Mouse (Mus musculus): ENCODE measurements around the gene Rasa3. TPM values are rescaled to one million over a fixed set of nuclear protein-coding genes. Genes with fewer than 3 reads are reported as not detected.

Gene Rasa3
- polyA plus RNA-seq, 1 experiment from 2014 or later: 28.5 TPM

DNA sequence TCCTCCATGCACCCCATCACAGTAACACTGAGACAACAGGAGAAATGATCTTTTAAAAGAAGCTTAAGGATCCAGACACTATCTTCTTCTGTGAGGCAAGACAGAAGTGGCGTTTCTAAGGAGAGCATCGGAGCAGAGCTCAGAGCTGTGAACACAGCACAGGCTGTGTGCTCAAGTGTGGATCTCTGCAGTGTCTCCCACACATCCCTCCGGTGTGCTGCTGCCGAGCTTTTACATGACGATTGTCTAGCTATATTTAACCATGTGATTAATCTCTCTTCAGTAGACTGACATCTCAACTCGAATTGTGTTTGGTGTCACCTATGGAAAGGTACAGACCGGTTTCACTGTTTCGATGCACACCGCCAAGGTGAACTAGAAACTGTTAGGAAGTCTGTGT, 157.9 kb downstream of the Rasa3 start:
- Histone ChIP-seq H3K4me2 (replicated peaks; ENCODE audit: low read depth, low read length) (no peak overlapping the region), H3K4me3 (ENCODE audit: low read depth, low read length) (no peak overlapping the region), H3K27ac (ENCODE audit: low read length) (no peak overlapping the region), H3K27me3 (replicated peaks; ENCODE audit: insufficient read depth, low read length) (no peaks in the 10 kb centered on the region), H3K4me1 (ENCODE audit: insufficient read depth, low read depth, low read length) (peaks cover 9% of the 10 kb centered on the region; the same call in 1 of the 2 replicates), H3K9me3 (ENCODE audit: low read length) (no peaks in the 10 kb centered on the region), H3K36me3 (ENCODE audit: insufficient read depth, low read length) (no peaks in the 10 kb centered on the region), H3K9ac (replicated peaks; ENCODE audit: low read depth) (no peak overlapping the region)
- TF ChIP-seq CTCF (IDR thresholded peaks at IDR 0.05) (no peak), EP300 (IDR thresholded peaks at IDR 0.05) (no peak)
- ATAC-seq (no peak), DNase-seq (ENCODE audit: low spot score) (no peak)
- 50% methylated on average over 9 of the region's 9 CpGs for WGBS

- Histone ChIP-seq H3K9ac (replicated peaks; ENCODE audit: low read depth) (no peak overlapping the region), H3K4me3 (ENCODE audit: low read depth, low read length) (no peak overlapping the region), H3K36me3 (ENCODE audit: insufficient read depth, low read length) (no peaks in the 10 kb centered on the region), H3K9me3 (ENCODE audit: low read length) (no peaks in the 10 kb centered on the region), H3K27ac (ENCODE audit: low read length) (peak overlapping the region; percentile 60), H3K27me3 (replicated peaks; ENCODE audit: insufficient read depth, low read length) (no peaks in the 10 kb centered on the region), H3K4me1 (ENCODE audit: insufficient read depth, low read depth, low read length) (peaks cover 9% of the 10 kb centered on the region; the same call in 1 of the 2 replicates), H3K4me2 (replicated peaks; ENCODE audit: low read depth, low read length) (no peak overlapping the region)
- TF ChIP-seq CTCF (IDR thresholded peaks at IDR 0.05) (no peak), EP300 (IDR thresholded peaks at IDR 0.05) (no peak)
- ATAC-seq: peak; percentile 65
- no peak for DNase-seq (ENCODE audit: low spot score)
- 58% methylated on average over 6 of the region's 6 CpGs for WGBS
Measured at GRCm38 (mm10) chr8:13517284-13517781, 160.1 kb downstream of the Rasa3 start.

Other genes starting within 250 kb of the Rasa3 start
- 0.57 and 1.2 TPM in 2 replicates for gene Tmem255b, start 242.4 kb downstream of the Rasa3 start, polyA plus RNA-seq (2015; fragmentation: Nextera tagmentation; extraction: Ambion mirVana)
- gene Gas6, start 183.1 kb downstream of the Rasa3 start, polyA plus RNA-seq (2015; fragmentation: Nextera tagmentation; extraction: Ambion mirVana): 177 and 201 TPM in 2 replicates
- not detected in 2 replicates for gene 1700029H14Rik, start 115.1 kb downstream of the Rasa3 start, polyA plus RNA-seq (2015; fragmentation: Nextera tagmentation; extraction: Ambion mirVana)
- gene Cfap97d2, start 28.3 kb upstream of the Rasa3 start, polyA plus RNA-seq (2015; fragmentation: Nextera tagmentation; extraction: Ambion mirVana): 0.81 and 1.1 TPM in 2 replicates
- 86.4 and 86.8 TPM in 2 replicates for gene Cdc16, start 80.1 kb upstream of the Rasa3 start, polyA plus RNA-seq (2015; fragmentation: Nextera tagmentation; extraction: Ambion mirVana)
- gene Upf3a, start 108.0 kb upstream of the Rasa3 start, polyA plus RNA-seq (2015; fragmentation: Nextera tagmentation; extraction: Ambion mirVana): 42.1 and 43.9 TPM in 2 replicates
- gene AF366264, start 160.8 kb upstream of the Rasa3 start, polyA plus RNA-seq (2015; fragmentation: Nextera tagmentation; extraction: Ambion mirVana): not detected in 2 replicates
- 9.6 and 10.9 TPM in 2 replicates for gene Champ1, start 192.0 kb upstream of the Rasa3 start, polyA plus RNA-seq (2015; fragmentation: Nextera tagmentation; extraction: Ambion mirVana)
- gene Coprs, start 212.7 kb upstream of the Rasa3 start, polyA plus RNA-seq (2015; fragmentation: Nextera tagmentation; extraction: Ambion mirVana): 26.4 and 31.9 TPM in 2 replicates

Data from lung, postnatal 0 days (tissue).